Mouse (Mus musculus): ENCODE measurements around the gene Gm10972. TPM values are rescaled to one million over a fixed set of nuclear protein-coding genes. Genes with fewer than 3 reads are reported as not detected.
"Not testable (repeated sequence)": the region's sequence is repeated elsewhere in the genome, so short reads cannot be mapped to it uniquely, and the experiment has no call there.

Gm10972 gene
- total RNA-seq (2015; ENCODE audit: low replicate concordance): not detected in 2 replicates
- total RNA-seq (2017; ENCODE audit: low replicate concordance): not detected in 2 replicates

DNA sequence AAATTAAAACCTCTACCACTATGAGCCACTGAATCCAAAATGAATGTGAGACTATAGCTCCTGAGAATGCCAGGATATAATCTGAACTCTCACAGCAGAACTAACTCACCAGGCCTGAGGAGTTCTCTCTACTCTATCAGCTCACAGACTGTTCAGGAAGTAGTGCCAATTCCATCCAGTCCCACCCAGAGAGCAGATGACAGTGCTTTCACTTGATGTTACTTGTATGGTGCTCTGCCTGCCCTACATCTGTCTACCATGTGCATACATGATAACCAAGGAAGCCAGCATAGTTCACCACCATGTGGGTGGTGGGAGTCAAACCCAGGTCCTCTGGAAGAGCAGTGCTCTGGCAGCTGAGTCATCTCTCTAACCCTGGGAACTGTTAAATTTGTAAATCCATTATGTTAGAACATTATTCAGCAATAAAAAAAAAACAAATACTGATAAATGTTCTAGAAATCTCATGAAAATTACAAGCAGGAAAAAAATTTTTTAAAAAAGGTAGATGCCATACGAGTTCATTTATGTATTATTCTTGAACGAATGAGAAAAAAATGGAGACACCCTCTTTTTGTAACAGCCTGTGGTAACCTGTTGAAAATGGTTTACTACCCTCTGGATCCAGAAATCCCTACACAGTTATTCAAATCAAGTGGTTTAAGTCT lies at the start of gene Gm10972:
Gene Gm10972, plus strand, starts transcription at position 618 of the 668 bp plus-strand sequence.
- not testable (repeated sequence) for ATAC-seq (replicated peaks; ENCODE audit: low FRiP score, poor library complexity, severe bottlenecking)

DNA sequence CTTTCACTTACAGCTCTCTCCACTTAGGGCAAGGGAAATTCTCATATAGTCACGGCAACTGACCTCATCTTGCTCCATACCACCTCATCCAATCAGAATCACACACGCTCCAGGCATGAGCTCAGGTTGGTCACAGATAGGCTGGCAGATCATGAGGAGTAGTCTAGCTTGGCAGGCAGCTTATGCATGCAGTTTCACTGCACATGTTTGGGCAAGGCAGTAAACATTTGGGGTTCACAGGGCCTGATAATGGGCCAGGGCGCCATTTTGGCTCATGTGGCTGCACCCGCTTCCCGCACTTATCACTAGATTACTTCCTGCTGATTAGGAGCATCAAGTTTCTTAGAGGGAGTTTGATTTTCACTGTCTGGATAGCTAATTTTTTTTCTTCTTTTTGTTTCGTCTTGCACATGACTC lies 47.0 kb upstream of the Gm10972 start:
- ATAC-seq (replicated peaks; ENCODE audit: low FRiP score, poor library complexity, severe bottlenecking): no peak

DNA sequence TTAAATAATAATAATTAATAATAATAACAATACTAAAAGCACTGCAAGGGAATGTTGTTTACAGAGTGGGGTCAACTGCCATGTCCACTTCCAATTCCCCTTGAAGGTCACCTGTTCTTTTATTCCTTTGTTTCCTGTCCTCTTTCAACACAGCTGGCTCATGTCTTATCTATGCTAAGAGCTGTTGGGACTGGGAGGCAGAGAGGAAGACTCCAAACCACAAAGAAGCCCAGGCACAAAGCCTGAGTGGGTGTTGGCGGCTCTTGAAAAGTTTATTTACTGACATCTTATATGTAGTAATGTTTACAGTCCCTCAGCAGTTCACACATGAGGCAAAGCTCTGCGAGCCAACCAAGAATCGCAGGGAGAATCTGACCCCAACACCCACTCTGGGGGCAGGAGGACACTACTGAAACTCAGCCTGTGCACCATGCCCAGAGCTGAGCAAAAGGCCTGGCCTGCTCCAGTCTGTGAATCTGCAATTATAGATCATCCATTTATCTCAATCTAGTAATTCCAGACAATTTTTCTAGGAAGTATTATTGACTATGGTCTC lies 45.6 kb upstream of the Gm10972 start:
- ATAC-seq (replicated peaks; ENCODE audit: low FRiP score, poor library complexity, severe bottlenecking): no peak

DNA sequence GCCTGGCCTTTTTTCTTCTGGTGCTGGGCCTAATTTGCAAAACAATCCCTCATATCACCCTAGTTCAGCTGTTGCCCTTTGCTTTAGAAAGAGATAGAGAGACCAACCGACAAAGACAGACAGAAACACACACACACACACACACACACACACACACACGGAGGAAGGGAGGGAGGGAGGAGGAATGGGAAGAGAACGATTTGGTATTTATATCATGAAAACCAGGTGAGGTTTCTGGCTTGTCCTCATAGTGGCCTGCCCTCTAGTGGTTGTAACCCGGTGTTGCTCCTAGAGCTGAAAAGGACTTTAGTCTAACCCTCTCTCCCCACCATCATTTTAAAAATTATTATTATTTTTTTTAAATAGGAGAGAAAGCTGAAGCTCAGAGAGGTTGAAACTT lies 41.0 kb upstream of the Gm10972 start:
- ATAC-seq (replicated peaks; ENCODE audit: low FRiP score, poor library complexity, severe bottlenecking): peak; percentile 82

DNA sequence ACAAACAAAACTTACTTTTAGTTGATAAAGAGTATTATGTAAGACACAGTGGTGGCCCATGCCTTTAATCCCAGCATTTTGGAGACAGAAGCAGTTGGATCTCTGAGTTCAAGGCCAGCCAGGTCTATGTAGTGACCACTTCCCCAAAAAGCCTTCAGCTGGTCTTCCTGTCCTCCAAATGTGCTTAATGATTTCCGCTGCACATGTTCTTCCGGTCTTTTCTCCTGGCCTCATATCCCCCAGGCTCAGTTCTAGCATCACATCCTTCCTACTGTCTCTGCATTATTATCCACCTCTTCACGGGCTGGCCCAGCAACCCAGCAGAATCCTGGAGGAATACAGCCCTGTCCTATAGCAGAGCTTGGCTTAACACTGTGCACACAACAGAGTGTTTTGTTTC lies 33.3 kb upstream of the Gm10972 start:
- no peak for ATAC-seq (replicated peaks; ENCODE audit: low FRiP score, poor library complexity, severe bottlenecking)

DNA sequence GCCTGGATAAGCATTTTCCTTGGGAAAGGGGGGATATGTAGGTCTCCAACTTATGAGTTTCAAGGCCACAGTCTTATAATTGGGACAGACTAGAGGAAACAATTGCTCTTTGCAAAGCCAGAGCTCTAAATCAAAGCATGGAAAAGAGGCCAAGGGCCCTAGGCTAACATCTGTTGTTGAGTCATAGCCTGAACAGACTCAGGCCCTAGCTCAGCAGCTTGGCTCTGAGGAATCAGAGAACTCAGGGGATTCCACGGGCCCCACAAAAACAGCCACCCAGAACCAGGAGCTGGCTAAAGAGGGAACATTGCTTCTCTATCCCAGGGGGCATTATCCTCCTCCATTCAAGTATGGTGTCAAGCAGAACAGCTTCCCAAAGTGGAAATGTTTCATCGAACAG lies 32.3 kb upstream of the Gm10972 start:
- no peak for ATAC-seq (replicated peaks; ENCODE audit: low FRiP score, poor library complexity, severe bottlenecking)

DNA sequence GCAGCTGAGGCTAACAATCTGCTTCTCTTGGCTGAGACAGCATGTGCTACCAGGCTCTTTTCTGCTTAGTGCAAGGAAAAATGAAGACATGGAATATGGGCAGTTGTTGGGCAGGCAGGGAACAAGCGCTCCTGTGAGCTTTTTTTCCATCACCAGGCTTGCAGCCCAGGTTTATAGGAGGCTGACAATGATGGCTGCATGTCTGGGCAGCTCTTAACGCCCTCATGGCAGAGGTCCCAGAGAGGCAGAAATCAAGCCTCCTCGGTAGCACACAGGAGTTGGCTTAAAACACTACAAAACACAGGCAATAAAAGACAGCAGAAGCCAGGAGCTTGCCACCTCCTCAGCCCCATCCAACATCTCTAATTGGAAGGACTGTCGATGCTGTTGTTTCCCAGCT lies 31.6 kb upstream of the Gm10972 start:
- ATAC-seq (replicated peaks; ENCODE audit: low FRiP score, poor library complexity, severe bottlenecking): no peak

DNA sequence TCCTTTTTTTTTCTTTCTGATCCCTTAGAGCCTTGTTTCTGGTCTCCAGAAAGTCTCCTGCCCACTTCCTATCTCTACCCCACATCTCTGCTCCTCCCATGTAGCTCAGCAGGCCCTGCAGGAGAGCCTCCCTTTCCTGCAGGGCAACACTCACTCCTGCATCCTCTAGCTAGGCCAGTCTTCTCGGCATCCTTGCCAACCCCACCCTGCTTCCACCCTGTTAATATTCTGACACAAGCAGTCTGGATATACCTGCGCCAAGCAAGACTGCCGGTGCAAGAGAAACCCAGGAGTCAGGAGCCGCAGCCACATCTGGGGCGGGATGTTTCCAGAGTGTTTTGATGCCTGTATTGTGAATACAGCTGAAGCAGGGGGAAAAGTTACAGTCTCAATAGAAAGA lies 31.1 kb upstream of the Gm10972 start:
- no peak for ATAC-seq (replicated peaks; ENCODE audit: low FRiP score, poor library complexity, severe bottlenecking)

DNA sequence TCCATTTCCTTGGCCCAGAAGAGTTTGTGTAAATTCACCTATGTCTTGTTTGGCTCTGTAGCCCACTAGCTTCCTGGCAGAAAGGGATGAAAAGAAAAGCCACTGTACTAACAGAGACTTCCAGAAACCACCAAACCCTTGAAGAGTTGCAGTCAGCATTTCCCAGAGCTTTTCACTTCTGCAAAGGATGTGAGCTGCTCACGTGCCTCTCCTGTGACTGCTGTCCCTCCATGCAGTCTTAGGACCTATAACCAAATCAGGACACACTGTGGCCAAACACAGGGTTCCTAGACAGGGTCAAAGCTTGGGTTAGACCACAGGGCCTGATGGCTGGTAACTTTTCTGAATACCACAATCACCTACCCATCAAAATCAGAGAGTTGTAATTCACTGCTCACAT lies 30.6 kb upstream of the Gm10972 start:
- ATAC-seq (replicated peaks; ENCODE audit: low FRiP score, poor library complexity, severe bottlenecking): no peak

DNA sequence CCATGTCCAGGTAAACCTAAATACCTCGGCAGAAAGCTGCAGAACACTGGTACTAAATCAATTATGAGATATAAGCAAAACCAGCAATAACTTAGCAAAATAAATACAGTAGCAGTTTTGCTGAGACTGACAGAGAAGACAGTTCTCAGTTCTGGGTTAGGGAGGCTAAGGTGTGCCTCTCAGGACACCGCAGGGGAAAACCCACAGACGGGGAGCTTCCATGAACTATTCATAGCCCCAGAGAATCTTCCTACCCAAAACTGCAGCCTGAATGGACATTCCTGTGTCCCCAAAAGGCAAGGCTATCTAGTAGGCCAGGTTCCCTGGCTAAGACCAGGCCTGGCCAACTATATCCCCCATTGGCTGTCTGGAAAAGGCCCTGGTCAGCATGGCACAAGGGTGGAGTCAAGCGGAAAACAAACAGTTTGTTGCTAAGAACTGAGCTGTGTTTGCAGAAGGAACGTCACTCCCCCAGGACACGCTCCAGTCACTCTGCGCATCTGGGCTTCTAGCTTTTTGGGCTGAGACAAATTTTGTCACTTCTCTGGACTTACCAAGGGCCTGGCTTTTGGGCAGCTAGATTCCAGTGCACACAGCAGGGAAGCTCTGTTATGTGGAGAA lies 29.5 kb upstream of the Gm10972 start:
- ATAC-seq (replicated peaks; ENCODE audit: low FRiP score, poor library complexity, severe bottlenecking): no peak

DNA sequence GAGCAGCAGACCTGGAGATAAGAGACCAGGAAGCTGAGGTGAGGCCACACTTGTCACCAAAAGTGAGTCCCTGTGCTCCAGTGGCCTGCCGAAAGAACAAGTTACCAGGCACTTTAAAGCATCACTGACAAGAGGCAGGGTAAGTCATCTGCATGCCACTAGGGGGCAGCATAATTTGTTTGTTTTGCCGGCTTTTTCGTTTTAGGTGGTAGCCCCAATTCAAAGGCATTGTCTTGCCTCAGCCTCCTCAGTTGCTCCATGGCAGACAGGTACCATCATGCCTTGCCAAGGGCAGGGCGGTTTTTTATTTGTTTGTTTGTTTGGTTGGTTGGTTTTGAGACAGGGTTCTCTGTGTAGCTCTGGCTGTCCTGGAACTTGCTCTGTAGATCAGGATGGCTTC lies 26.2 kb upstream of the Gm10972 start:
- ATAC-seq (replicated peaks; ENCODE audit: low FRiP score, poor library complexity, severe bottlenecking): peak; percentile 85

DNA sequence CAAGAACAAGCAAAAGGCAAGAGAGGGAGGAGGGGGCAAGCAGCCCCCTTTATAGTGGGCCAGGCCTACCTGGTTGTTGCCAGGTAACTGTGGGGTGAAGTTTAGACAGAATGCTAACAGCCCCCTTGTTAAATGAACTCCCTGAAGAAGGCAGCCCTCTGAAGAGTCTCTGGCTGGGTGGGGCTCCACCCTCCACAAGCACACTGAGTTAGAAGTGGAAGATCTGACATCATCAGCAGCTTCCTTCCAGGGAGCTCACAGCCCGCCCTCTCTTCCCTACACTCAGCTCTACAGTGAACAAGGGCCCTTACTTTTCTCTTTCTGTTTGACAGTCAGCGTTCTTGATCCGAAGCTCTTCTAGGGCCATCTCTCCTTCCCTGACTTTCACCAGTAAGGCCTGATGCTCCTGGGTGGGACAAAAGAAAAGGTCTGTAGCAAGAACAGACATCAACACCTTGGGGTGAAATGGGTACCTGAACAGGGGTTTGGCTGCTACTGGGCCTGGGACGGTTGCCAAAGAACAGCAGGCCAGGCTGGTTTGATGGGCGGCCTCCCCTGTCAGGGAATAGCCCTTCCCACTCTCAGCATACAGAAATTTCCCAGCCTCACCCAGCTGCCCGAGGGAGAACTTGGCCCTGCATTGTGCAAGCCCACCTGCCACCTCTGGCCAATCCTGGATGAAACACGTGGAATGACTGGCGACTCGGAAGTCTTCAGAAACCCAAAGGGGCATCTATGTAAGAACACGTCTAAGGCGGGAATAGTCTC lies 21.0 kb upstream of the Gm10972 start:
- ATAC-seq (replicated peaks; ENCODE audit: low FRiP score, poor library complexity, severe bottlenecking): no peak

DNA sequence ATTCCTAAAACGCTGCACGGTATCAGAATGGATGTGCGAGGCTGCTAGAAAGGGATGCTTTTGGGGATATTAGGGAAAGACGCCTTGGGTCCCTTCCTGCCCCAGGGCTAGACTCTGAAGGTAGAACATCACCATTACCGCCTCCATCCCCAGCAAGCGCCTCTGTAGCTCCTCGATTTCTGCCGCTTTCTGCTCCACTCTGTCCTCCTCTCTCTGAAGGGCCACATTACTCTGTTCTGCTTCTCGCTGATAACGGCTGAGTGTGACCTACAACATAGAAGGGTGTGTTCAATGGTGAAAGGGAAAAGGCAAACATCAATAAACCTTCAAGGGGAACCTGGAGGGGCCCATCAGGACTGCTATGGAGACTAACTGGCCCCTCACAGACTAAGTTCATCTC lies 20.4 kb upstream of the Gm10972 start:
- ATAC-seq (replicated peaks; ENCODE audit: low FRiP score, poor library complexity, severe bottlenecking): no peak

DNA sequence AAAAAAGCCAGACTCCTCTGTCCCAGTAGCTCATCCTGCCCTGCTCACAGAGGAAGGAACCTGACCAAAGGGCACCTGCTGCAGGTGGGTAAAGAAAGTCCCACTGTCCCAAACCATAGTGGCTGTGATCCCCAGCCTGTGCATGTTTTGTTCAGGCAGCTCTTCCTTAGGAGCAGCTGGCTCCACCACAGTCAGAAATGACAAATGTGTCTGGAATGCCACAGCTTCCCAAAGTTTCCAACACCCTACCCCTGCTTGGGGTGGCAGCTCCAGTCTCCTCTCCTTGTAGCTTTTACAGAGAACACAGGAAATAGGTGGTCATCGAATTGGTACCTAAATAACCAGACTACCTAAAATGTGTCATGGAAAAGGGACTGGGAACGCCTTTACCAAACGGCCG lies 18.6 kb upstream of the Gm10972 start:
- ATAC-seq (replicated peaks; ENCODE audit: low FRiP score, poor library complexity, severe bottlenecking): no peak

DNA sequence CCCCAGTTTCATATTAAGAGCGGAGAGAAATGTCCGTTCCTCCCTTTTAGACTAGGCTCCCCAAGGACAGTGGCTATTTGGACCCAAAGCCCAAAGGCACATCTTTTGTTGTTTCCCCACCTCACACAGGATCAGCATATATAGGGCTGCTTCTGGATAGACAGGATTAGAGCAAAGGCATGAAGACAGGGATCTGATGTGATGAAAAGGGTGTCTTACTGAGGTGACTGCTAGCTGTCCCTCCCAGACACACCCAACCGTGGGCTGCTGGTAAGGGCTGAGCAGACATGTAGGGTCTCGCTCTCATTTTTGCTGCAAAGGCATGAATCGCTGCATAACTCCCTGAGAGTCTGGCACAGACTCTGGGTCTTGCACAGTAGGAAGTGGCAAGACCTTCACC lies 14.2 kb upstream of the Gm10972 start:
- no peak for ATAC-seq (replicated peaks; ENCODE audit: low FRiP score, poor library complexity, severe bottlenecking)

DNA sequence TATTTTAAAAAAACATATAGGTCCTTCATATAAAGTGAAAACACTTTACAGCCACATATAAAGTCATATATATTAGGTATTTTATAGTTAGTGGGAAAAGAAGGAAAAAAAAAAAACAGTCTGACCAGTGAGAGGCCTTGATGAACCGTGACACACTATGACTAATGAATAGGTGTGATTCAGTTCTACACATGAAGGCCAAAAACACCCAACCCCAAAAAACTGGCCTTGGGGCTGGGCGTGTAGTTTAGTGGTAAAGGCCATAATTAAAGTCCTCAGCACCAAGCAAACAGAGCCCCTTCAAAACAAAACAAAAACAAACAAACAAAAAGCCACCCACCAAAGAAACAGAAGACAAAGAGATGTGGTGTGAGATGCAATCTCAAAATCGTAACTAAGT lies 13.0 kb upstream of the Gm10972 start:
- ATAC-seq (replicated peaks; ENCODE audit: low FRiP score, poor library complexity, severe bottlenecking): no peak

DNA sequence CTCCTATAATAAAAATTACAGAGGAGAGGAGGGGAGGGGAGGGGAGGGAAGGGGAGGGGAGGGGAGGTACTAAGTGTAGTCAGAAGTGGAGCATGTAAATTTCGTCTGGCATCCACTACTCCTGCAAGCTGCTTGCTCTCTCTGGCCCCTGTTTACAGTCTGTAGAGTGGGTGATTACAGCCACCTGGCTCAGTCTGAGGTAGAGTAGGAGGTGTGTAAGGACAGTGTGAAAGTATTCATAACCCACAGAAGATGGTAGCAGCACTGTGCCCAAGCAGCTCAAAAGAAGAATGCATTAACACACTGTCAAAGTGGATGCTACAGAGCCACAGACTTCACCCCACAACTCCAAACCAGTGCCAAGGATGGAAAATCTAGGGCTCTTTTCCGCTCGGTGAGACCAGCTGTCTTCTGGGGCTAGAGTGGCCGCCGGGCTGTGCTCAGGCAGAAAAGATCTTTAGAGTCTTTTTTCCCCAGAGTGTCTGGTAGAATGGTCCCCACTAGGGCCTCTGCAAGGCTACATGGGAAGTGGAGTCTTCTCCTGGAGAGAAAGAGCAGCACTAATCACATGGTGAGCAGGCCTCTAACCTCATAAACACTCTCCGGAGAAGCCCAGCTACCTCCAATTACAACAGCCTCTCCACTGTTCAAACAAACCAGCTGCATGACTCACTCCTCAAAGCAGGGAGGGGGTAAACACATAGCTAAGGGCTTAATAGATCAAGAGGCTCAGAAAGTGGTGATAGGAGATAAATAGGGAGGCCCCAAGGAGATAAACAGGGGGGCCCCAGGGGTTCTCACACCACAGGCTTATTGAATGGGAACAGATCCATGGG lies 6.1 kb downstream of the Gm10972 start:
- ATAC-seq (replicated peaks; ENCODE audit: low FRiP score, poor library complexity, severe bottlenecking): no peak; the same call in 1 of the 2 replicates

DNA sequence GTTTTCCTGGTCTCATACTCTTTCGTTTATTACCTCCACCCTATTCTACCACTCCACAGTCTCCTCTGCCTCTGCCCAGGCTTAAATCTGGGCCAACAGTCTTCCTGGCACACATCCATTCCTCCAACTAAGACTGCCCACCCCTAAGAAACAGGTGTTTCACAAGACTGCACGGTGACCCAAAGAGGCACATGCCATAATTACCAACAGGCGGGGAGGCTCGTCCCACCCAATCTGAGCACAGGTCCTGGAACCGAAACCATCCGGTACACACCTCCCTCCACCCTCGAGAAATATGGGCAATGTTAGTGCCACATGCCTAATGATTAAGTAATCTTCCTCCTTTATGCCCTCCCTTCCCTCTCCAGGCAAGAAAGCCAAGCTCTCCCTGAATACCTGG lies 7.5 kb downstream of the Gm10972 start:
- ATAC-seq (replicated peaks; ENCODE audit: low FRiP score, poor library complexity, severe bottlenecking): no peak

DNA sequence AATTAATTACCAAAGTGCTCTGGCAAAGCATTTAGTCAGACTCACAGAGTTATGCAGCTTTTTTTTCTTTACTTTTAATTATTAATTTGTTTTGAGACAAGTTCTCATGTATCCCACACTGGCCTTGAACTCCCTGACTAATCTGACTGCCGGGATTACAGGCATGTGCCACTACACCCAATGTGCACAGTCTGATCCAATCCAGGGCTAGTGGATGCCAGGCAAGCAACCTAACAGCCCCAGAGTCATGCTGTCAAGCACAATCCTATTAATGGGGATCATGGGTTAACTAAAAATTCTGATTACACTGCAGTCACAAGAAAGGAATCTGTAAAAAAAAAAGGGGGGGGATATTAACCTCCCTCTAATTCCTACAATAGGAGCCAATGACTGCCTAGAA lies 11.1 kb downstream of the Gm10972 start:
- not testable (repeated sequence) for ATAC-seq (replicated peaks; ENCODE audit: low FRiP score, poor library complexity, severe bottlenecking)

Data from erythroblast, adult 5-6 weeks (primary cell).